Mouse (Mus musculus): Measurements from ENCODE around the gene Rab40c. TPM values are rescaled to one million over a fixed set of nuclear protein-coding genes. Genes with fewer than 3 reads are reported as not detected.

The Rab40c gene
- polyA plus RNA-seq, 1 experiment from 2014 or later = 17.2 TPM

DNA sequence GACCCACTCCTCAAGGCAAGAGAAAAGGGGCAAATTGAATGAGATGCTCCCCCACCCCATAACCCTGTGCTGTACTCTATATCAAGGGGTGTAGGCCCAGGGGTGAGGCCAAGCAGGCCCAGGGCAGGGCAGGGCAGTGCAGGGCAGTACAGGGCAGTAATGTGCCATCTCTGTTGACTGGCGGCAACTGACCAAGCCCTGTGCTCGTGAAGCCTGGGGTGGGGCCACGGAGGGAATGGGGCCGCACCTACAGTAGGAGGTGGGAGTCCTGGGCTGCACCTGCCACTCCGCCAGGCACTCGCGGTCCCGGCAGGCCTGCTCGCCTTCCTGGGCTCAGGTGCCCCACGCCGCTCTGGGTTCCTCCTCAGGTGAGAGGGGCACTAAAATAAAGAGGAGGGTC is 54.2 kb downstream of the Rab40c start:
- Histone ChIP-seq H3K27ac (ENCODE audit: low read length) (no peak overlapping the region), H3K9ac (replicated peaks; ENCODE audit: low read depth, low read length) (no peak overlapping the region), H3K4me2 (replicated peaks; ENCODE audit: low read depth, low read length) (no peak overlapping the region), H3K4me3 (ENCODE audit: low read depth, low read length) (no peak overlapping the region), H3K4me1 (ENCODE audit: control insufficient read depth, insufficient read depth, low read length) (peaks cover 18% of the 10 kb centered on the region), H3K9me3 (ENCODE audit: control insufficient read depth, low read depth, low read length) (no peaks in the 10 kb centered on the region), H3K27me3 (ENCODE audit: control insufficient read depth, insufficient read depth, low read length) (no peaks in the 10 kb centered on the region), H3K36me3 (ENCODE audit: control insufficient read depth, insufficient read depth, low read length) (no peaks in the 10 kb centered on the region)
- no peak for ATAC-seq (ENCODE audit: insufficient number of reproducible peaks, insufficient read depth, low FRiP score, low read depth)
- 77% methylated on average over 11 of the region's 11 CpGs for WGBS

DNA sequence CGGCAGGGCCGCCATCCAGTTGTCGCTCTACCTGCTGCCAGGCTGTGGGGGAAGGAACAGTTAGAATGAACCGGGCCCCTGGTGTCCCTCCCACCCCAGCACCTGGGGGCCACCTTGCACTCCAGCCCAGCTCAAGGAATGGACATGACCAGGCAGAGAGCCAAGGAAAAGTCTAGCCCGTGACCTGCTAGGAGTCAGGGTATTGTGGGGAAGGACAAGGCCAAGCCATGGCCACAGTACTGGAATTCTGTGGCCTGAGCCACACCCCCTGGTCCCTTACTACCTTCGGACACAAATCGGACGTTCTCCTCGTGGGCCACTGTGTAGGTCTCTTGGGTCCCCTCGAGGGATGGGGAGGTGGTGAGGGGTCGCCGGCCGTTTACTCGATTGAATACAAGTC is 55.2 kb downstream of the Rab40c start:
- H3K4me2 ChIP-seq (replicated peaks; ENCODE audit: low read depth, low read length) = no peak overlapping the region
- no peak overlapping the region for H3K27ac ChIP-seq (ENCODE audit: low read length)
- no peak overlapping the region for H3K4me3 ChIP-seq (ENCODE audit: low read depth, low read length)
- no peak overlapping the region for H3K9ac ChIP-seq (replicated peaks; ENCODE audit: low read depth, low read length)
- H3K27me3 ChIP-seq (ENCODE audit: control insufficient read depth, insufficient read depth, low read length) = no peaks in the 10 kb centered on the region
- WGBS = 95% methylated on average over 14 of the region's 14 CpGs
- no peaks in the 10 kb centered on the region for H3K36me3 ChIP-seq (ENCODE audit: control insufficient read depth, insufficient read depth, low read length)
- no peak for ATAC-seq (ENCODE audit: insufficient number of reproducible peaks, insufficient read depth, low FRiP score, low read depth)
- H3K9me3 ChIP-seq (ENCODE audit: control insufficient read depth, low read depth, low read length) = no peaks in the 10 kb centered on the region
- H3K4me1 ChIP-seq (ENCODE audit: control insufficient read depth, insufficient read depth, low read length) = peaks cover 18% of the 10 kb centered on the region

DNA sequence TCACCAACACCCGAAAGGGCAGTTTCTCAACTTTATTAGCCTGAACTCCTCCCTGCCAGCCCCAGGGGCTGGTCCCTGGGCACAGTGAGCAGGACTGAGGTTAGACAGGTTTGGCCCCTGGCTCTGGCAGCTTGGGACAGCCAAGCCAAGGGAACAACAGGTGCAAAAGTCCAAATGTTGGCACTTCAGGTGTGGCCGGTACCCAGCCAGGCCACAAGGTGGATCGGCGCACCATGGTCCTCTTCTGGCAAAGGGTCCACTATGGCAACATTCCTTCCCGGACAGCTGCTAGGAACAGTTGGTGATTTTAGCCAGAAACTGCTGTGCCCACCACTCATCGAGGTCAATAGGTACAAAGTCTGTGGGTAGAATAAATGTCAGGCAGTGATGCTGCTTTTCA is 55.8 kb downstream of the Rab40c start:
- no peak overlapping the region for H3K9ac ChIP-seq (replicated peaks; ENCODE audit: low read depth, low read length)
- H3K36me3 ChIP-seq (ENCODE audit: control insufficient read depth, insufficient read depth, low read length) = no peaks in the 10 kb centered on the region
- H3K4me1 ChIP-seq (ENCODE audit: control insufficient read depth, insufficient read depth, low read length) = peaks cover 14% of the 10 kb centered on the region
- no peak for ATAC-seq (ENCODE audit: insufficient number of reproducible peaks, insufficient read depth, low FRiP score, low read depth)
- 89% methylated on average over 6 of the region's 6 CpGs for WGBS
- no peaks in the 10 kb centered on the region for H3K27me3 ChIP-seq (ENCODE audit: control insufficient read depth, insufficient read depth, low read length)
- no peaks in the 10 kb centered on the region for H3K9me3 ChIP-seq (ENCODE audit: control insufficient read depth, low read depth, low read length)
- no peak overlapping the region for H3K27ac ChIP-seq (ENCODE audit: low read length)
- no peak overlapping the region for H3K4me2 ChIP-seq (replicated peaks; ENCODE audit: low read depth, low read length)
- no peak overlapping the region for H3K4me3 ChIP-seq (ENCODE audit: low read depth, low read length)

DNA sequence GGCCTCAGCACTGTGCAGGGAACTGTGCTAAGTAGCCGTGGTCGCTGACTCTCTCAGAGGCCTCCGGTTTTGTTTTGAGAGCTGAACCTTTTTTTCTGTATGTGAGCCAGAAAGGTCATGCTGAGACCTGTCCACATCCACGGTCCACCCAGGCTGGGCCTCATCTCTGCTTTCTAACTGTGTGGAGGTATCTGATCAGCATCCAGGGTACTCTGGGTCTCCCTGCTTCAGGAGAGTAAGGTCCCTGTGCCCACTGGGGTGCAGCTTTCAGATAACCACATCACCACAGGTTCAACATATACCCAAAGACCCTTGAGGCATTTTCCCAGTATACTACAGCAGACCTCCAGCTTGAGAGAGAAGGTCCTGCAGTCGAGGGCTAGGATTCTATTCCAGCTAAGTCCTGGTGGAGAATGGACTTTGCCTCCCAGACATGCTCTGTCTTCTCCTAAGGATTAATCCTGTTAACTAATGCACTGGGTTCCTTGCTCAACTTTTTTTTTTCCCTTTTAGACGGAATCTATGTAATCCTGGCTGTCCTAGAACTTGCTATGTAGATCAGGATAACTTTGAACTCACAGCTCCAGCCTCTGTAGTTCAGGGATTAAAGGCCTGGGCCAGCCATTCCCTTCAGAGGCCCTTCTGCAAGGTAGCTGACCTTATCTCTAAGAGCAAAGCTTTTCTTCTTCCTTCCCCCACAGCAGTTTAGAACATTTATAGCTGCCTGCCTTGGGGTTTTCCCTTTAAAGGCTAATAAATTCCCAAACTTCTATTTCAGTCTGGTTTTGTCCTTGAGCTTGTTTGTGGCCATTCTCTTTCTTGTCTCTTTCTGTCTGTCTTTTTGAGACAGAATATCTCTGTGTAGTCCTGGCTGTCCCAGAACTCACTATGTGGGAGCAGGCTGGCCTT is 57.6 kb downstream of the Rab40c start:
- peak overlapping the region; percentile 73 for H3K9ac ChIP-seq (replicated peaks; ENCODE audit: low read depth, low read length)
- H3K27me3 ChIP-seq (ENCODE audit: control insufficient read depth, insufficient read depth, low read length) = no peaks in the 10 kb centered on the region
- peak overlapping the region; percentile 65 for H3K4me3 ChIP-seq (ENCODE audit: low read depth, low read length)
- H3K27ac ChIP-seq (ENCODE audit: low read length) = peak overlapping the region; percentile 73
- no peaks in the 10 kb centered on the region for H3K9me3 ChIP-seq (ENCODE audit: control insufficient read depth, low read depth, low read length)
- H3K36me3 ChIP-seq (ENCODE audit: control insufficient read depth, insufficient read depth, low read length) = no peaks in the 10 kb centered on the region
- 15% methylated on average over 6 of the region's 6 CpGs for WGBS
- H3K4me2 ChIP-seq (replicated peaks; ENCODE audit: low read depth, low read length) = peak overlapping the region; percentile 93
- no peak for ATAC-seq (ENCODE audit: insufficient number of reproducible peaks, insufficient read depth, low FRiP score, low read depth)
- peaks cover 7% of the 10 kb centered on the region for H3K4me1 ChIP-seq (ENCODE audit: control insufficient read depth, insufficient read depth, low read length)

DNA sequence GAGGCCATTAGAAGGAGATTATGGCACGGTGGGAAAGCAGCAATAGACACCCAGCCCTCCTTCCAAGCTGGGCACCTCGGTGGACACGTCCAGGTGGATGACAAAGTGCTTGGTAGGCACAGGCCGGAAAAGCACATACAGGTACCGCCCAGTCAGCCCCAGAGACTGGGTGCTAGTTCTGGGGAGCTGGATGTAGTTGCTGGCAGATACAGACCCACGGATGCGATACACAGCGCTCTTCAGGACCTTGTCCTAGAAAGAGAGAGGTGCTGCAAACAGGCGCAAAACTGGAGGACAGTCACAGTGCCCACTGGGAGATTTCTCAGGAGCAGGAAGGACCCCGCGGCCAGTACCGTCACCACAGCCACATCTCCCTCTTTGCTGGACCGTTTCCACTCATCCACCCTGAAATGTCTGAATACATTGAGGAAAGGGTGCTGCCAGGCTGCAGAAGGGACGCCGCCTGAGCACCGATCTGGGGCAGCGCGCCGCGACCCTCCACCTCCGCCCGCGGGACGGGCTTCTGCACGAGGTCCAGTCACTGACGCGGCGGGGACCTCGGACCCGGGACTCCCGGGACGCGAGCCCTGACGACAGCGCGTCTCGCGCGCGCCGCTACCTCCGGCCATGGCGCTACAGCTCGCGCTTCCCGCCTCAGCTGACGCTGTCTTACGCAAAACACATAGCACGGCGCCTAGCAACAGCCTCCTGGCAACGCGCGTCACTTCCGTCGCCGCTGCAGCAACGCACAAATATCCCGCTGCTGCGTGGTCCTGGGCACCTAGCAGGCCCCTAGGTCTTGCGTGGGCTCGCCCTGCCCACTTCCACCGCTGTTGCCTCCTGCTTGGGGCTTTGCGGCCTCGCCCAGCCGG is 58.5 kb downstream of the Rab40c start, which contains the start of gene Wdr90:
Gene Wdr90, minus strand, starts transcription at position 670 of the 872 bp plus-strand sequence.
- Histone ChIP-seq H3K4me3 (ENCODE audit: low read depth, low read length) (peak within 1 kb of the TSS; percentile 65), H3K9ac (replicated peaks; ENCODE audit: low read depth, low read length) (peak within 1 kb of the TSS; percentile 73), H3K27ac (ENCODE audit: low read length) (peak within 1 kb of the TSS; percentile 73), H3K4me2 (replicated peaks; ENCODE audit: low read depth, low read length) (peak within 1 kb of the TSS; percentile 93), H3K36me3 (ENCODE audit: control insufficient read depth, insufficient read depth, low read length) (no peaks in the 10 kb centered on the region), H3K4me1 (ENCODE audit: control insufficient read depth, insufficient read depth, low read length) (peaks cover 7% of the 10 kb centered on the region), H3K9me3 (ENCODE audit: control insufficient read depth, low read depth, low read length) (no peaks in the 10 kb centered on the region), H3K27me3 (ENCODE audit: control insufficient read depth, insufficient read depth, low read length) (no peaks in the 10 kb centered on the region)
- peak; percentile 89 for ATAC-seq (ENCODE audit: insufficient number of reproducible peaks, insufficient read depth, low FRiP score, low read depth)
- 4% methylated on average over 65 of the region's 65 CpGs for WGBS

DNA sequence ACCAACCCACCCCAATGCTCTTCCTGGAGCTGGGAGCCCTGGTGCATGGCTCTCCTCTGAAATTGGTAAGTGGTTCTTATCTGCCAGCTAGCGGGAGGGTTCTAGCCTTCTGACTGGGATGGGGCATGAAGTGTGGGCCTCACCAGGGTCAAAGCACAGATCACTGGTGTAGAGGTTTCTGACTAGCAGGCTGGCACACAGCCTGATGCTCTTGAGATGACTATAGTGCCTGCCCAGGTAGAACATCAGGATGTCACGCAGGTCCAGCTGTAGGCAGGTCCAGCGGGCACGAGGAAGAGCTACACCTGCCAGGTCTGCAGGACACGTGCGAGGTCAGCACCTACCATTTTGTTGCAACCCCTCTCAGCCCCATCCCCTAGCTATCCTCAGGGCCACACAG is 59.3 kb downstream of the Rab40c start:
- no peak overlapping the region for H3K27ac ChIP-seq (ENCODE audit: low read length)
- WGBS = 90% methylated on average over 6 of the region's 6 CpGs
- H3K9ac ChIP-seq (replicated peaks; ENCODE audit: low read depth, low read length) = peak overlapping the region; percentile 73; the same call in 1 of the 2 replicates
- ATAC-seq (ENCODE audit: insufficient number of reproducible peaks, insufficient read depth, low FRiP score, low read depth) = no peak
- peak overlapping the region; percentile 93 for H3K4me2 ChIP-seq (replicated peaks; ENCODE audit: low read depth, low read length)
- no peaks in the 10 kb centered on the region for H3K9me3 ChIP-seq (ENCODE audit: control insufficient read depth, low read depth, low read length)
- H3K4me1 ChIP-seq (ENCODE audit: control insufficient read depth, insufficient read depth, low read length) = peaks cover 7% of the 10 kb centered on the region
- no peak overlapping the region; the same call in 1 of the 2 replicates for H3K4me3 ChIP-seq (ENCODE audit: low read depth, low read length)
- no peaks in the 10 kb centered on the region for H3K36me3 ChIP-seq (ENCODE audit: control insufficient read depth, insufficient read depth, low read length)
- H3K27me3 ChIP-seq (ENCODE audit: control insufficient read depth, insufficient read depth, low read length) = no peaks in the 10 kb centered on the region

DNA sequence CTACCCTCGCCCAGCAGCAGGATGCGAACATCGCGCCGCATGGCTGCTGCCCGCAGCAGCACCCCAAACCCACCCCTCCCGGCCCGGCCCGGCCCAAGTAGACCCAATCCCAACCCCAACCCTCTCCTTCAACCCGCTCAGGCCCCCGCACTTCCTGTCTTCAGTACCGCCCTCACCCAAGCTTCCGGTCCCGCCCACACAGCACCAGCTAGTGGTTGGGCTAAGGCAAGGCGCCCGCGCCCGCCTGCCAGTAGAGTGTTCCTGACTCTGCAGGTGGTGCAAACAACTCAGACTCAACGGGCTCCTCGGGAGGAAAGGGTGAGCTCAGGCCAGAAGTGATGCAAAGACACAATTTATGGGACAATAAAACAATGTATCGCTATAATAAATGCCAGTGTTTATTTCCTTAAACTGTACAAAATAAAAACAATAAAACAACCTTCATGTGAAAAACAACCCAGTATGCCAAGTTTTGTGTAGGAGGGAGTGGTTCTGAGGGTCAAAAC is 75.1 kb downstream of the Rab40c start, which contains the start of gene Rhot2:
Gene Rhot2, minus strand, starts transcription at position 456 of the 506 bp plus-strand sequence.
- under 1% methylated on average over 21 of the region's 21 CpGs for WGBS
- H3K4me3 ChIP-seq (ENCODE audit: low read depth, low read length) = peak within 1 kb of the TSS; percentile 88
- H3K9me3 ChIP-seq (ENCODE audit: control insufficient read depth, low read depth, low read length) = no peaks in the 10 kb centered on the region
- peaks cover 39% of the 10 kb centered on the region for H3K36me3 ChIP-seq (ENCODE audit: control insufficient read depth, insufficient read depth, low read length)
- peak within 1 kb of the TSS; percentile 87 for H3K4me2 ChIP-seq (replicated peaks; ENCODE audit: low read depth, low read length)
- ATAC-seq (ENCODE audit: insufficient number of reproducible peaks, insufficient read depth, low FRiP score, low read depth) = peak; percentile 95
- peak within 1 kb of the TSS; percentile 84 for H3K9ac ChIP-seq (replicated peaks; ENCODE audit: low read depth, low read length)
- peaks cover 14% of the 10 kb centered on the region for H3K4me1 ChIP-seq (ENCODE audit: control insufficient read depth, insufficient read depth, low read length)
- peak within 1 kb of the TSS; percentile 76 for H3K27ac ChIP-seq (ENCODE audit: low read length)
- no peaks in the 10 kb centered on the region for H3K27me3 ChIP-seq (ENCODE audit: control insufficient read depth, insufficient read depth, low read length)

All from stomach, embryonic 14.5 days (tissue).